Mouse (Mus musculus) erythroblast, embryonic 14.5 days (primary cell): Measurements from ENCODE around the gene Pbrm1. TPM values are rescaled to one million over a fixed set of nuclear protein-coding genes. Genes with fewer than 3 reads are reported as not detected.

Source experiments
- H3K27me3 ChIP-seq: 2 replicates; pipeline ENCODE4 v1.6.1; 2012; ENCODE audit warnings: inconsistent platforms; ENCODE audit not compliant: control insufficient read depth
- H3K36me3 ChIP-seq: 2 replicates; pipeline ENCODE4 v1.6.1; 2012; ENCODE audit warnings: mild to moderate bottlenecking, inconsistent platforms; ENCODE audit not compliant: control insufficient read depth
- H3K4me1 ChIP-seq: 2 replicates; pipeline ENCODE4 v1.6.1; 2012; ENCODE audit warnings: inconsistent platforms; ENCODE audit not compliant: control insufficient read depth
- H3K4me3 ChIP-seq: replicated peaks from 2 replicates; pipeline ENCODE3; 2012; ENCODE audit warnings: moderate library complexity, mild to moderate bottlenecking, inconsistent platforms
- H3K9me3 ChIP-seq: 2 replicates; pipeline ENCODE4 v1.6.1; 2012; ENCODE audit warnings: low read length, inconsistent platforms, mixed read lengths; ENCODE audit not compliant: control insufficient read depth
- GATA1 ChIP-seq: IDR thresholded peaks from 2 replicates; pipeline ENCODE4 v1.6.1; 2012; ENCODE audit warnings: low read length, inconsistent platforms, mixed read lengths
- TAL1 ChIP-seq: IDR thresholded peaks from 3 replicates; pipeline ENCODE4 v1.6.1; 2012; ENCODE audit warnings: low read length, inconsistent platforms, mixed read lengths
- polyA plus RNA-seq: library from polyadenylated mRNA; stranded (reverse); fragments of >175 nt; gene quantifications from 2 replicates; pipeline ENCODE4 v1.2.3, GENCODE M21; 2012

Gene Pbrm1
- polyA plus RNA-seq, 1 experiment: 1.2 TPM

GRCm38 (mm10) chr14:31136411-31137280 is 117.7 kb downstream of the Pbrm1 start:
- Histone ChIP-seq H3K36me3 (peaks cover 87% of the 10 kb centered on the region), H3K4me1 (peaks cover 22% of the 10 kb centered on the region)
- no peak for TF ChIP-seq TAL1
- no peak for TF ChIP-seq GATA1

GRCm38 (mm10) chr14:31137281-31137595 is 118.3 kb downstream of the Pbrm1 start:
- no peak overlapping the region for H3K4me3 ChIP-seq
- TF ChIP-seq TAL1 (no peak), GATA1 (no peak)
- peaks cover 3% of the 10 kb centered on the region; the same call in 1 of the 2 replicates for H3K9me3 ChIP-seq
- peaks cover 93% of the 10 kb centered on the region for H3K36me3 ChIP-seq
- peaks cover 16% of the 10 kb centered on the region for H3K4me1 ChIP-seq
- H3K27me3 ChIP-seq: no peaks in the 10 kb centered on the region

More at GRCm38 (mm10) chr14:31136411-31137280, 117.7 kb downstream of the Pbrm1 start:
- Histone ChIP-seq H3K4me3 (no peak overlapping the region), H3K27me3 (no peaks in the 10 kb centered on the region), H3K9me3 (no peaks in the 10 kb centered on the region)

- H3K4me3 ChIP-seq: no peak overlapping the region
- TF ChIP-seq GATA1 (no peak), TAL1 (no peak)
- peaks cover 10% of the 10 kb centered on the region for H3K4me1 ChIP-seq
- H3K36me3 ChIP-seq: peaks cover 99% of the 10 kb centered on the region
- no peaks in the 10 kb centered on the region for H3K27me3 ChIP-seq
- peaks cover 7% of the 10 kb centered on the region for H3K9me3 ChIP-seq
Measured at GRCm38 (mm10) chr14:31137791-31138190, 118.9 kb downstream of the Pbrm1 start.

GRCm38 (mm10) chr14:31138219-31138896 is 119.4 kb downstream of the Pbrm1 start:
- Histone ChIP-seq H3K27me3 (no peaks in the 10 kb centered on the region), H3K4me1 (peaks cover 5% of the 10 kb centered on the region)

GRCm38 (mm10) chr14:31138897-31139429 is 120.0 kb downstream of the Pbrm1 start:
- peaks cover 12% of the 10 kb centered on the region for H3K9me3 ChIP-seq
- H3K4me3 ChIP-seq: no peak overlapping the region
- no peaks in the 10 kb centered on the region for H3K27me3 ChIP-seq
- no peak for TF ChIP-seq GATA1
- TF ChIP-seq TAL1: no peak
- no peaks in the 10 kb centered on the region; the same call in none of the 2 replicates for H3K4me1 ChIP-seq
- peaks cover 97% of the 10 kb centered on the region for H3K36me3 ChIP-seq

More at GRCm38 (mm10) chr14:31138219-31138896, 119.4 kb downstream of the Pbrm1 start:
- H3K9me3 ChIP-seq: peaks cover 12% of the 10 kb centered on the region
- no peak for TF ChIP-seq GATA1
- no peak for TF ChIP-seq TAL1
- H3K4me3 ChIP-seq: no peak overlapping the region
- peaks cover 100% of the 10 kb centered on the region for H3K36me3 ChIP-seq

GRCm38 (mm10) chr14:31139666-31140065 is 120.7 kb downstream of the Pbrm1 start:
- Histone ChIP-seq H3K9me3 (peaks cover 12% of the 10 kb centered on the region), H3K36me3 (peaks cover 91% of the 10 kb centered on the region), H3K4me3 (no peak overlapping the region), H3K4me1 (no peaks in the 10 kb centered on the region; the same call in none of the 2 replicates), H3K27me3 (no peaks in the 10 kb centered on the region)
- TF ChIP-seq TAL1 (no peak), GATA1 (no peak)

GRCm38 (mm10) chr14:31140141-31140540 is 121.2 kb downstream of the Pbrm1 start:
- Histone ChIP-seq H3K9me3 (peaks cover 12% of the 10 kb centered on the region), H3K4me1 (no peaks in the 10 kb centered on the region; the same call in none of the 2 replicates), H3K4me3 (no peak overlapping the region), H3K27me3 (peaks cover under 1% of the 10 kb centered on the region; the same call in 1 of the 2 replicates), H3K36me3 (peaks cover 91% of the 10 kb centered on the region)
- TF ChIP-seq TAL1 (no peak), GATA1 (no peak)

- peaks cover 88% of the 10 kb centered on the region for H3K36me3 ChIP-seq
- peaks cover 12% of the 10 kb centered on the region for H3K9me3 ChIP-seq
- no peak for TF ChIP-seq TAL1
- TF ChIP-seq GATA1: no peak
- H3K4me3 ChIP-seq: no peak overlapping the region
- no peaks in the 10 kb centered on the region; the same call in none of the 2 replicates for H3K4me1 ChIP-seq
- H3K27me3 ChIP-seq: peaks cover 3% of the 10 kb centered on the region; the same call in 1 of the 2 replicates
Measured at GRCm38 (mm10) chr14:31141011-31141410, 122.1 kb downstream of the Pbrm1 start.

- TF ChIP-seq GATA1 (no peak), TAL1 (no peak)
- H3K4me1 ChIP-seq: no peaks in the 10 kb centered on the region; the same call in 1 of the 2 replicates
- H3K36me3 ChIP-seq: peaks cover 57% of the 10 kb centered on the region
- no peak overlapping the region for H3K4me3 ChIP-seq
- peaks cover 3% of the 10 kb centered on the region; the same call in 1 of the 2 replicates for H3K27me3 ChIP-seq
- peaks cover 12% of the 10 kb centered on the region for H3K9me3 ChIP-seq
Measured at GRCm38 (mm10) chr14:31145694-31146093, 126.8 kb downstream of the Pbrm1 start.
